Mouse (Mus musculus) monocyte, adult 5-6 weeks (primary cell): ENCODE measurements around the gene Klrb1b. TPM values are rescaled to one million over a fixed set of nuclear protein-coding genes. Genes with fewer than 3 reads are reported as not detected.
A peak's percentile ranks its signal among the peaks of the same experiment; 100 is the strongest.

ENCODE experiments used
- ATAC-seq: fragments of 153-309, 156-312 bp; replicated peaks from 2 replicates; pipeline ENCODE4 v1.8.0; 2017; ENCODE audit warnings: mild to moderate bottlenecking; ENCODE audit not compliant: low TSS enrichment, insufficient number of reproducible peaks, severe bottlenecking, poor library complexity, low FRiP score
- total RNA-seq: library from RNA; stranded (forward); fragments of 200-1000, 200-491, 200-594 nt; gene quantifications from 3 replicates; pipeline ENCODE4 v1.2.3, GENCODE M21; 2017

Klrb1b gene
- 99.8 to 219 TPM (median 100 TPM) in 3 replicates for total RNA-seq

- ATAC-seq, result 0 out of 2 replicates have a peak, but pooled peaks have one; percentile 47
Observed at GRCm38 (mm10) chr6:128826132-128826531, at the start of gene Klrb1b, which contains the start of gene Gm44511. Klrb1b (minus strand) TSS chr6:128826331. Gm44511 (minus strand) TSS chr6:128826315.

DNA sequence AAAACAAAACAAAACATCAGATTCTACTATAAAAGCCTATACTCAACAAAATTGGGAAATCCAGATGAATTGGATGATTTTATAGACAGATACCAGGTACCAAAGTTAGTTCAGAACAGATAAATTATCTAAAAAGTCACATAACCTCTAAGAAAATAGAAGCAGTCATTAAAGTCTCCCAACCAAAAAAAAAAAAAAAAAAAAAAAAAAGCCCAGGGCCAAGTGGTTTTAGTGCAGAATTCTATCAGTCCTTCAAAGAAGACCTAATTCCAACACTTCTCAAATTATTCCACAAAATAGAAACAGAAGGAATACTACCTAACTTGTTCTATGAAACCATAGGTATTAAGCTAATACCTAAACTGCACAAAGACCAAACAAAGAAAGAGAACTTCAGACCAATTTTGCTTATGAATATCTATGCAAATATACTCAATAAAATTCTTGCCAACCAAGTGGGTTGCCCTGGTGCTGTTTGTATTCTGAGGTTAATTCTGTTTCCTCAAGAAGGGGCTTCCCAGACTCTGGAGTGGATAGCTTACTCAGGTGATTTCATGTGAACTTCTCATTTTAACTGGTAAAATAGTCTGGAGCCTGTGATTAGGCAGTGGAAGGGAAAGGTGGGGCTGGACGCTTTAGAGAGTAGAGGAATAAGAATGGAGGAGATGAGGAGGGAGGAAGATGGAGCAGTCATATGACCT is 45.9 kb upstream of the Klrb1b start:
- no peak for ATAC-seq

- no peak for ATAC-seq
Observed at GRCm38 (mm10) chr6:128868861-128869260, 42.7 kb upstream of the Klrb1b start.

- ATAC-seq, result no peak
Observed at GRCm38 (mm10) chr6:128857976-128858375, 31.8 kb upstream of the Klrb1b start.

- ATAC-seq, result peak; percentile 91
Observed at GRCm38 (mm10) chr6:128856250-128856649, 30.1 kb upstream of the Klrb1b start.

GRCm38 (mm10) chr6:128855477-128855876 is 29.3 kb upstream of the Klrb1b start:
- no peak for ATAC-seq

- no peak for ATAC-seq
Observed at GRCm38 (mm10) chr6:128854895-128855294, 28.8 kb upstream of the Klrb1b start.

DNA sequence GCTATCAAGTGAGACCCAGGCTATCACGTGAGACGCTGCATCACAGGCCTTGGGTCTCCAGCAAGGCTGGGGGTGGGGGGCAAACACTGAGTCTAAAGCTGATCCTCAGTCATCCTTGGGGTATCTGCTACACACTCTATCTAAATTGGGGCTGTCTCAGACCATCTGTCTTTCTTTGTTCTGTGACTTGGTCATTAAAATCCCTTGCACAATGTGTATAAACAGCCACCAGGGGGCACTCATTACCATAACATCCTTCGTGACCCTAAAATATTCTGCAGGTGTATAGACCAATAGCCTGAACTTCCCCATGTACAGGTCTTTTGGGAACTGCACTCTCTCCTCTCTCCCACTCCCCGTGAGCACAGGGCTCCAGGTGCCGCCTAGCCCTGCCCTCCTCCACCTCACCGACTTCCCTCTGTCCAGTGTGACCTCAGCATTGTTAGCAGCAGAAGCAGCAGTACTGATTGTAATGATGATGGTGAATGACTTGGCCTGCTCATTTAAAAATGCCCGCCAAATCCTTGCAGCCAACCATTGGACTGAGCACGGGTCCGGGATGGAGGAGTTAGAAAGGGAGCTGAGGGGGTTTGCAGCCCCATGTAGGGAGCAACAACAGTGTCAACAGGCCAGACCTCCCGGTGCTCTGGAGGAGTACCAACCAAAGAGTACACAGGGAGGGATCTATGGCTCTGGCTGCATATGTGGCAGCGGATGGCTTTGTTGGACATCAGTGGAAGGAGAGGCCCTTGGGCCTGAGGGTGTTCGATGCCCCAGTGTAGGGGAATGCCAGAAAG is 28.1 kb upstream of the Klrb1b start:
- peak; percentile 32; the same call in 1 of the 2 replicates for ATAC-seq

GRCm38 (mm10) chr6:128852766-128853165 is 26.6 kb upstream of the Klrb1b start:
- ATAC-seq, result no peak

- ATAC-seq, result no peak
Observed at GRCm38 (mm10) chr6:128851151-128851550, 25.0 kb upstream of the Klrb1b start.

DNA sequence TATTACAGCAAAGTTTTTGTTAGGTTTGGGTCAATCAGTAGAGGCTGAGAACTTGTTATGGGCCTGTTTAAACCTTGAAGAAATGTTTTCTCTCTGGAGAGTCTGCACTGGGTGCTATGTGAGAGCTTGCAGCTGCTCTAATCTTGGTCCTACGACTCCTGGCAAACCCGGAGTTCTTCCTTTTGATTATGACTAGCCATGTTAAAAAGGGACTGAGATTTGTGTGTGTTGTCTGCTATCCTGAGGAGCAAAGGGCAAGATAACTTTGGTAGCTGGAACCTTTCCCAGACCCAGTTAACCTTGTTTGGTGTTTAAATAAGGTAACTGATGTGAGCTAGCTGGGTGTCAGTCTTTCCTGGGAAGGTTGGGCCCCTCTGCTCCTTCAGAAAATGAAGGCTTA is 24.5 kb upstream of the Klrb1b start:
- no peak for ATAC-seq

- ATAC-seq, result 0 out of 2 replicates have a peak, but pooled peaks have one; percentile 22
Observed at GRCm38 (mm10) chr6:128849902-128850301, 23.8 kb upstream of the Klrb1b start.

GRCm38 (mm10) chr6:128847401-128847800 is 21.3 kb upstream of the Klrb1b start:
- no peak for ATAC-seq

DNA sequence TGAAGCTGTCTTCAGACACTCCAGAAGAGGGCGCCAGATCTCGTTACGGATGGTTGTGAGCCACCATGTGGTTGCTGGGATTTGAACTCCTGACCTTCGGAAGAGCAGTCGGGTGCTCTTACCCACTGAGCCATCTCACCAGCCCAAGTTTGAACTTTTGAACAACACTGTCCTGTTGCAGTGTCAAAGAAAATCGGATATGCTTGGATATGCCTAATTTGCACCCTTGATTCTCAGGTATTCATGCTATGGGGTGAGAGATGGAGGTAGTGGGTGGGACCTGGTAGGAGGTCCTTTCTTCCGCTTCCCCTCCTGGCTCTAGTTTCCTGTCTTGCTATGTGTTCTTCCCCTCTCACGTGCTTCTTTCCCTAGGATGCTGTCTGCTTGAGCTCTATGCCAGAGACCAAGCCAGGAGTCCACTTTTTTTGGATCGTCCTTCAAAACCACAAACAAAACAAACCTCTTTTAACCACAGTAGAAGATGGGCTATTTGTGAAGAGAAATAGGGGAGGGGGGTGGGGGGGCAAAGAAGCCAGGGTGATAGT is 19.9 kb upstream of the Klrb1b start:
- ATAC-seq, result no peak

DNA sequence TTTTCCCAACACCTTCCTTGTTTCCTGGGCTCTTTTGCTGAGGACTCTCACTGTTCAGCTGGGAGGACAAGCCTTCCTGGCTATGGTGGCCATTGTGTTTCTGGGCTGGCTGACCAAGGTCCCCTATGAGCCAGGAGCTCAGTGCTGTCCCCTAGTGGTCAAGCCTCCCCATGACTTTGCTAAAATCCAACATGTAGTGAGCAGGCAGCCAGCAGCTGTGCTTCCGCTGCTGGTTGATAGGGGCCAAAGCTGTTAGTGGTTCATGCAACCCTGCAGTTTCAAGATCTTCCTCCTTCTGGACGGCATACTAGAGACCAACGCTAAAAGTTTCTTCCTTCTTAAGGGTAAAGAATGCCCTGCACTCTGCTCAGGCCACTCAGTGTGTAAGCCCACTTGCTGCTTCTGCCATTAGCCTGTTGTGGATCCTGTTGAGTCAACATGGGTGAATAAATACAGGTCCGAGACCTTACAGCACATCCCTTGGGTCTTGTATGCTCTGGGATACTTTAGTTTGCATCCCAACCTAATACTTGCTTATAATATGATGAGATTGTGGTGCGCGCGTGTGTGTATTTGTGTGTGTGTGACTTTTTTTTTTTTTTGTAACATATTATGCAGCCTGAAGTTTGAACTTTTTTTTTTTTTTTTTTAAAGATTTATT is 19.3 kb upstream of the Klrb1b start:
- ATAC-seq, result peak; percentile 69

DNA sequence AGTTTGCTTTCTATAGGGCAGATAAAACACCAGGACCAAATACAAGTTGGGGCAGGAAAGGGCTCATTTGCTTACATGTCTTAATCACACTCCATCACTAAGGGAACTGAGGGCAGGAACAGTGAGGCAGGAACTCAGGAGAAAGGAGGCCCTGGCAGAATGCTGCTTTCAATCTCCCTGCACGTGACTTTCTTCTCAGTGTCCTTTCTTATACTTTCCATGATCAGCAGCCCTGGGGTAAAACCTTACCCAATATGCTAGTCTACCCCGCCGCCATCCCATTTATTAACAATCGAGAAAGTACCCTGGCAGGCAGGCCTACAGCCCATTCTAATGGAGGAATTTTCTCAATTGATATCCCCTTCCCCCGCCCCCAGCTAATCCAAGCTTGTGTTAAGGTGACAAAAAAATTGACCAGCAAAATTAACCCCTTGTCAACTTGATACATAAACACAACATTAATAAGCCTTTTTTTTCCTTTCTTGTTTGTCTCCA is 18.5 kb upstream of the Klrb1b start:
- no peak for ATAC-seq

DNA sequence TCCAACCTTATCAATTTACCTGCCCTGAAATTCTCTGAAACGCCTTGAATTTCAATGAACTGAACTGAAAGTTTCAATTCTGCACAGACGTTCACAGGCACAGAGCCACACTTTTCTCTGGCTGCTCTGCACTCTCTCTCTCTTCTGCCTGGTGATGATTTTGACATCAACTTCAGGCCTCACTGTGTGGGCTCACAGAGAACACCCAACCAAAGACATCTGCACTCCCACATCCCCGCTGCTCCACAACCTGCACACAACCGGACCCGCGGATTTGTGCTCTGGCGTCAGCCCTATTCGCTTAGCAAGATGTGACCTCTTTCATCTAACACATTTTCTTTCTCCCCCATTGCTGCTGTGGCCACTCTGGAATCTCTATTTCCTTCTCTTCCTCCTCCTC is 18.0 kb upstream of the Klrb1b start:
- no peak for ATAC-seq

- ATAC-seq, result peak; percentile 20; the same call in 1 of the 2 replicates
Observed at GRCm38 (mm10) chr6:128843479-128843992, 17.4 kb upstream of the Klrb1b start.
